Mouse (Mus musculus) liver, postnatal 0 days (tissue): Measurements from ENCODE around the gene Fam205c.

Source experiments
- CTCF ChIP-seq: sonication (generic); IDR thresholded peaks from 2 replicates; pipeline ENCODE4 v1.5.1; 2016; ENCODE audit warnings: antibody characterized with exemption, low read depth
- EP300 ChIP-seq: IDR thresholded peaks from 2 replicates; pipeline ENCODE4 v1.6.1; 2016; ENCODE audit warnings: antibody characterized with exemption, low read depth, mild to moderate bottlenecking

DNA sequence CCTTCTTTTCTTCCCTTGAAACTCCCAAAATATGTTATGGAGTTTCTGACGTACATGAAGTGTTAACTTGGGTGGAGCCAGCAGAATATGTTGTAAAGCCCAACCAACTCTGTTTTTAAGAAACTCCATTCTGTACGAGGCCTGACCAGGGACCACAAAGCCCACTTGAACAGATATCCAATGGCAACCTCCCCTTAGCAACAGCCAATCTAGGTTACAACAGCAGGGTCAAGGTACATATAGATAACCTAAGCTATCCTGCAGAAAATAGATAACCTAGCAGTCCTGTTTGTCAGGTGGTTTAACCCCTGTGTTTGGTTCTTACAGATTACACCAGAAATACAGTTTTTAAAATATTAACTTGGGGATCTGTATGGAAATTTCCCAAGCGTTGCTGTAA, 6.6 kb downstream of the Fam205c start:
- TF ChIP-seq CTCF (no peak), EP300 (peak; percentile 99)
